Mouse (Mus musculus): ENCODE results near the gene Prss57.
"Not testable (repeated sequence)": the region's sequence is repeated elsewhere in the genome, so short reads cannot be mapped to it uniquely, and the experiment has no call there.

Gene Prss57

DNA sequence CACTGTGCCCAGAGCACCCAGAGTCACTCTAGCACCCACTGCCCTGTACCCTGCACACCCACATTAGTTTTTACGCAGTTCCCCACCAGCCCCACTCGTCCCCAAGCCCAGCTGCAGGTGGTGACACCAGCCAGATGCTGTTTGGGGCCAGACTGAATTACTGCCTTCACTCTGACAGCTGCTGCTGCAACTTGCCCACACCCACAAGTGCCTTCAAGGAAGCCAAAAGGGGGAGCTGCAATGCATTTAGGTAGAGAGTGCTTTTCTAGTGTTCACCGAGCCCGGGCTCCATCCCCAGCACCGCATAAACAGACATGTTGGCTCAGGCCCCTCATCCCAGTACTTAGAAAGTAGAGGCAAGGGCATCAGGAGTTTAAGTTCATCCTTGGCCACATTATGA is 8.8 kb downstream of the Prss57 start:
- DNase-seq (ENCODE audit: low read depth, low spot score) = no peak

- no peak for DNase-seq (ENCODE audit: low read depth, low spot score)
Measured at GRCm38 (mm10) chr10:79781139-79781538, 9.6 kb downstream of the Prss57 start.

- no peak for DNase-seq (ENCODE audit: low read depth, low spot score)
Measured at GRCm38 (mm10) chr10:79780664-79781015, 10.1 kb downstream of the Prss57 start.

- DNase-seq (ENCODE audit: low read depth, low spot score) = peak; percentile 79
Measured at GRCm38 (mm10) chr10:79779784-79780663, 10.7 kb downstream of the Prss57 start.

DNA sequence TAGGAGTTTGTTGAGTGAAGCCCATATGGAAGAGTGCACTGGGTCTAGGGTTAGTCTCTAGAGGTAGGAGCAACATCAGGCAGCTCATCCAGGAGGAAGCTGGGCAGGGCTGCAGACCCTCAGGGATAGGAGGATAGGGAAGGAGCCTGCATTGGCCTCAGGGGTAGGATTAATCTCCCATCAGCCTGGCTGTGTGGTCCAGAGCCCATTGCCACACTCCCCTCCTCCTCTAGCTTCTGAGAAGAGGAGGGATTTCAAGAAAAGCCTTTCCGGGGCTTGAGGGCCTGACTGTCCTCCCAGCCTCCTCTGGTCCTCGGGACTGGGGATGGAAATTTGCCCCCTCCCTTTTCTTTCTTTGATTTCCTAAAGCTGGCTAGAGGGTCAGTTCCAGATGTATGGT is 11.6 kb downstream of the Prss57 start:
- no peak for DNase-seq (ENCODE audit: low read depth, low spot score)

DNA sequence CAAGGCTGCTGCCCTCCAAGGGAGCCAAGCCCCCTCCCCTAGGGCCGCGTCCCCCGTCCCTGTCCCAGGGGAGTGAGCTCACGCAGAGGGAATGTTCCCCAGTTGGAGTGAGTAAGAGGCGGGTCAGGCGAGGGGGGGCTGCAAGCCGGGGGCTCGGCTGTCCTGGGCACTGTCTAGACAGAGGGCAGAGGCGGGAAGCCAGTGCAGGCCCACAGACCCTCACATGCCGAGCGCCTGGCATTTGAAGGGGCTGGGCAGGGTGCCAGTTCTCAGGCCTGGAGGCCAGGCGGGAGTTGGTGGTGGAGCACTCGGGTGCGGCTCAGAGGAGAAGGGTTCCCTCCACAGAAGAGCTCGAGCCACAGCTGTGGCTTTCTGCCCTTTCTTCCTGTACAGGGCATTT is 12.8 kb downstream of the Prss57 start:
- no peak for DNase-seq (ENCODE audit: low read depth, low spot score)

DNA sequence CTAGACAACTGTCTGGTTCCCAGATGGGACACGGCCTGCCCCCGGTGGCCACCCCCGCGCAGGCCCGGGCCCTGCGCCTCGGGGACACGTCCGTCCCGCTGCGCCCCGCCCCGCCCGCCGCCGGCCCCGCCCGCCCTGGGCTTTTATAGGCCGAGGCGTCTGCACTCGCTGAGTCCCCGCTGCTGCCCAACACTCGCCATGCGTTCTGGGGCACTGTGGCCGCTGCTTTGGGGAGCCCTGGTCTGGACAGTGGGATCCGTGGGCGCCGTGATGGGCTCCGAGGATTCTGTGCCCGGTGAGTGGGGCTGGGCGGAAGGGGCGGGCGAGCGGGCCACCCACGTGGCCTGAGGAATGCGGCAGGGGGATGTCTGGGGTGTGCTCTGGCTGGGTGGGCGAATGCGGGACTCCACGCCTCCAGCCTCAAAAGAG is 13.6 kb downstream of the Prss57 start, which contains the start of gene Fstl3:
Gene Fstl3, plus strand, starts transcription at position 170 of the 429 bp plus-strand sequence.
- no peak for DNase-seq (ENCODE audit: low read depth, low spot score)

GRCm38 (mm10) chr10:79774486-79775279 is 16.1 kb downstream of the Prss57 start:
- no peak for DNase-seq (ENCODE audit: low read depth, low spot score)

- DNase-seq (ENCODE audit: low read depth, low spot score) = no peak
Measured at GRCm38 (mm10) chr10:79773208-79773607, 17.6 kb downstream of the Prss57 start.

GRCm38 (mm10) chr10:79772320-79772719 is 18.4 kb downstream of the Prss57 start:
- DNase-seq (ENCODE audit: low read depth, low spot score) = no peak

- DNase-seq (ENCODE audit: low read depth, low spot score) = no peak
Measured at GRCm38 (mm10) chr10:79769329-79769728, 21.4 kb downstream of the Prss57 start.

- no peak for DNase-seq (ENCODE audit: low read depth, low spot score)
Measured at GRCm38 (mm10) chr10:79768400-79768799, 22.4 kb downstream of the Prss57 start.

DNA sequence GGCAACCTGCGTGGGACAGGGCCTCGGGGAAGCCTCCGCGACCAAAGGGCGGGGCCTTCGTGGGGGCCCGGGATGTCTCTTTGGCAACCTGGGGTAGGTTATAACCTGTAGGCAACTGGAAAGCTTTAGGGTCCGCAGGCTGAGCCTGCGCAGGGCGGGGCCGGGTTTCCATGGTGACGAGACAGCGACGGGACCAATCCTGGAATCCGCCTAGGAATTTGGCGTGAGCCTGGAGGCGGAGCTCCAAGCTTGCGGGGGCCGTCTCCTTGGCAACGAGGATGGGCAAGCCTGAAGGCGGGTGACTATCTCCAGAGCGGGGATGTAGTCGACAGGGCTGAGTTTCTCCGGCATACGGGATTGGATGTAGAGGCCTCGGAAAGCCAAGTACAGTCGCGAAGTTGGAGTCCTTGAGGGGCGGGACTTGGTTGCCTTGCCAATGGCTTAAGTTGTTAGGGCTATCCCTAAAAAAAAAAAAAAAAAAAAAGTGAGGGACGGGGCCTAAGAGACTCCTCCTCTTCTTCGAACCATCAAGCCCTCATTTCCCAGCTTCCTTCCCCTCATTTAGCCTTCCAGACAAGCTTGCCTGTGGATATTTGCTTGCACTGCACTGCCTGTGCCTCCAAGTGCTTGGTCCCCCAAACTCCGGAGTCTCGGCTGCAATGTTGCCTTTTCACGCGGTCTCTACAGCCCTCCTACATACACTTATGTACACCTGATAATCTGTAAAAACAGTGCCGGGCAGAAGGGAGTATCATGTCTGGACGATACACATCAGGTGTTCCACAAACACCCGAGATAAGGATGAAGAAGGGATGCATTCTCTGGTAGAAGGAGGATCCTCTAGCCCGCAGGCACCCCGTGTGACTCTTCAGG is 23.2 kb downstream of the Prss57 start:
- peak; percentile 70 for DNase-seq (ENCODE audit: low read depth, low spot score)

DNA sequence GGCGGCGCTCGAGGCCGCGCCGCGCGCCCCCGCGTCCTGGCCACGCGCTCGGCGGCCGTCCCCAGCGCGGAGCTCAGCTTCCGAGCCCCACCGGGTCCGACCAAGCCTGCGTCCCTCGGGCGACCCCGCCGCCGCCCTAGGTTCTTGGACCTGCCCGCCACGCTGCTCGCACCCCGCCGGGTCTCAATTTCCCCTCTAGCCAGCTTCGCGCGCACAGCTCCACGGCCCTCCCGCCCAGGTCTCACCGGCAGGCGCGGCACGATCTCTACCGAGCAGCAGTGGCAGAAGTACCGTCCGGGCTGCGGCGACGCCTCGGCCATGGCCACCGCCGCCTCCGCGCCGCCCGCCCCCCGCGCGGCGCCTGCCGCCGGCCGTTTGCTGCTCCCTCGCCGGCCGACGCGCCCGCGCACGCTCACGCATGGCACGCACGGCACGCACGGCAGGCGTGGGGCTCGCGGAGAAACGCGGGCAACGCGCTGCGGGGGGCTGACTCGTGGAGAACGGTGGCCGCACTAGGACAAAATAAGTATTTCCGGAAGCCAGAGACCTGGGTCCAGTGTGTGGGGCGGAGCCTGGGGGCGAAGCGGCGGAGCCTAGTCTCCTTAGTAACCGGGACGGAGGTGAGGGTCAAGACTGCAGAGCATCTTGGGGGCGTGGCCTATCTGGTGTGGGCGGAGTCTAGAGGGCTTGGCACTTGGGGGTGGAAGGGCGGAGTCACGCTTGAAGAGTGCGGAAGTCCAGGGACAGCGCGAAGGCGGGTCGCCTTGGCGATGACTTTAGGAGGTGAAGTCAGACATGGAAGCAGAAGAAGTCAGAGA is 24.0 kb downstream of the Prss57 start, which contains the start of gene Rnf126:
Gene Rnf126, minus strand, starts transcription at position 445 of the 818 bp plus-strand sequence.
- peak; percentile 99 for DNase-seq (ENCODE audit: low read depth, low spot score)

- DNase-seq (ENCODE audit: low read depth, low spot score) = no peak
Measured at GRCm38 (mm10) chr10:79766001-79766507, 24.7 kb downstream of the Prss57 start.

- DNase-seq (ENCODE audit: low read depth, low spot score) = no peak
Measured at GRCm38 (mm10) chr10:79765228-79765745, 25.5 kb downstream of the Prss57 start.

DNA sequence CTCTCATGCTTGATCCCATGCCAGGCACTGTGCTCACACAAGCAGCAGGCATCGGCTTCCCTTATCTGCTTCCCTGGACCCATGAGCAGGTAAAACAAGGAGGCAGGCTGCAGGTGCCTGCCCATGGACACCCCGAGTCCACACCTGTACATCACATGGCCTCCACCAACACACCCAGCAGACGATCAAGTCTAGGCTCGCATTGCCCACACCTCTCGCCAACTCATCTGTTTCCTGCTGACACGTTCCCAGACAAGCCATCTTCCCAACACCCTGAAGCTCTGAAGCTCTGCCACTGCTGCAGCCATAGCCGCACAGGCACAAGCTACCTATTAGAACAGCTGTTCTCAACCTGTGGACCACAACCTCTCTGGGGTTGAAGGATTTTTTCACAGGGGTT is 26.5 kb downstream of the Prss57 start:
- DNase-seq (ENCODE audit: low read depth, low spot score) = no peak

DNA sequence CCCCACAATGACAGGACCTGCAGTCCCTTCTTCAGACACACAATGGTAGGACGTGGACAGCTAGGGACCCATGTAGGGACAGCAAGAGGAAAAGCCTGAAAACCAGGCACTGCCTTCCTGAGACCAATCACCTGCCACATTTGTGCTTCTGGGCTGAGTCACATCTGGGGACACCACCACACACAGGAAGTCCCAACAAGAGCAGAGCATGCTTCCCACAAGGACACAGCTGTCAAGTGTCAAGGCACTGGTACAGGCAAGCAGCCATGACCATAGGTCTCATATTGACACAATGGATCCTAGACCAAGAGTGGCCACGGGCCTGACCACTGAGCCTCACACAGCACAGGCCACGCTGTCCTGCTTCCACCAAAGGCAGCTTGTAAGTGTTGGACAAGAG is 27.9 kb downstream of the Prss57 start:
- no peak for DNase-seq (ENCODE audit: low read depth, low spot score)

DNA sequence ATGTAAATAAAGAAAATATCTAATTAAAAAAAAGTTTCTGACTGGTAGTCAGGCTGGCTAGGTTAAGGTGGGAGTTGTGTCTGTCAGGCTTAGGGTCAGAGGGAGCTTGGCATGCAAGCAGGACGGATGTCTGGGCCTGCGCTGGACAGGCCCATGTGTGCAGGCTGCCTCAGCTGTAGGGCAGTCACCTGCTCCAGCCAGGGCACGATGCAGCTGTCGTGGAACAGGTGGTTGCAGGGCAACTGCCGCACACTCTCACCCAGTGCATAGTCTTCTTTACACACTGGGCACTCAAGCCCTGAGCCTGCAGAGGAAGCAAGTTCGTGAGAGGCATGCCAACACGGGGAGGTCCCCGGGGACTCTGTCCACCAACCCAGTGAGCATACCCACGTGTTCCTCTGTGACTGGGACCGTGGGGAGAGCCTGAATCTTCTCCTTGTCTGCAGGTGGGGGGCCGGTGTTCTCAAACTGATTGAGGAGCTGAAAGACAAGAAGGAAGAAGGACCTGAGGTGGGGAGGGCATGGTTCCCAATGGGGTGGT is 30.1 kb downstream of the Prss57 start:
- no peak for DNase-seq (ENCODE audit: low read depth, low spot score)

GRCm38 (mm10) chr10:79759675-79760074 is 31.1 kb downstream of the Prss57 start:
- not testable (repeated sequence) for DNase-seq (ENCODE audit: low read depth, low spot score)
